Mouse (Mus musculus): Measurements from ENCODE around the gene Clpsl2.

The Clpsl2 gene

DNA sequence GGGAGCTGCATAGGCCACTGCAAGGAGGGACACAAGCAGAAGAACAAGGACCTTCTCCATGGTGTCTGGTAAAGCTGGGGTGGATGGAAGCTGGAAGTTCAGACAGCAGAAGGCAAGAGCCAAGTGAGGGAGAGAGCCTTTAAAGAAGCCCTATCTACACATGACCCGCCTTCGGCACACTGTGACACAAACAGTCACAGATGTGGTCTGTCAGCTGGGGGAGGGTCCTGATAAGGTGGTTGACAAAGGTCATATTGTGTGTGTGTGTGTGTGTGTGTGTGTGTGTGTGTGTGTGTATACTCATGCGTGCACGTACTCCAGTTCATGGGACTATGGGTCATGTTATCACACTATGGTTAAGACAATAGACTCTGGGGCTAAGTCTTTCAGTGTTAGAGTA, 11.4 kb downstream of the Clpsl2 start, which contains the start of gene Clps:
Gene Clps, minus strand, starts transcription at position 169 of the 400 bp plus-strand sequence.
- no peak for DNase-seq

- no peak for DNase-seq
Observed at GRCm38 (mm10) chr17:28561613-28562012, 12.4 kb downstream of the Clpsl2 start.

DNA sequence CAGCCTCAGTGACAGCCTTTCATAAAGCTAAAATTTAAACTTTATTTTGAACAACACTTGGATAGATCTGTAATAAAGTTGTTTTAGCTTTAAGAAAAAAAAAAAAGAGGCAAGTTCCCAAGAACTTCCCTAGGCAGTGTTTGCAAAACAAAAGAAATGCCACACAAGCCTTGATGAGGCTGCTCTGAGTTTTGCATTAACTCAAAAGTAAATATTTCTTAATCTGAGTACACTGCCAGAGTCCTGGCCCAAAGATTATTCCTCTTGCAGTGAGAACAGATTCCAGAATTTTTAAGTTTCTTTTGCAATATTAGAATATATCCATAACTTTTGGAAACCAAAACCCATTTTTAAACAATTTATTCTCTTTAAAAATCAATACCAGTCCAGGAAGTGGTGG, 16.0 kb downstream of the Clpsl2 start:
- no peak for DNase-seq

DNA sequence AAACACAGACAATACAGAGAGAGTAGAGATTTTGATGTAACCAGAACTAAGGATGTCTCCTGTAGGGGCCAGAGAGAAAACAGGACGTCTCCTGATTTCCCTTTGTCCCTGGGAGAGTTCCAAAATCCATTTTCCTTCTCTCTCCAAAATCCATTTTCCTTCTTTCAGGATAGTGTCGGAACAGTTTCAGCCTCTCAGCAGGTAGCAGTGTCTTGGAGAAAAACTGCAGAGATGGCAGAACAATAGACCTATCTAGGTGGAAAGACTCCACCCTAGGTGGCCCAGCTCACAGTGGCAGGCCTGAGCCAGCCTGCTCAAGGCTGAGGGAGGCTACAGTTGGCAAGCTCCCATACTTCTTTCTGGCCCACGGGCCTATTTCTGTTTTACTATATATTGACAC, 18.3 kb downstream of the Clpsl2 start:
- DNase-seq = no peak

GRCm38 (mm10) chr17:28571868-28572267, 22.7 kb downstream of the Clpsl2 start:
- no peak for DNase-seq

DNA sequence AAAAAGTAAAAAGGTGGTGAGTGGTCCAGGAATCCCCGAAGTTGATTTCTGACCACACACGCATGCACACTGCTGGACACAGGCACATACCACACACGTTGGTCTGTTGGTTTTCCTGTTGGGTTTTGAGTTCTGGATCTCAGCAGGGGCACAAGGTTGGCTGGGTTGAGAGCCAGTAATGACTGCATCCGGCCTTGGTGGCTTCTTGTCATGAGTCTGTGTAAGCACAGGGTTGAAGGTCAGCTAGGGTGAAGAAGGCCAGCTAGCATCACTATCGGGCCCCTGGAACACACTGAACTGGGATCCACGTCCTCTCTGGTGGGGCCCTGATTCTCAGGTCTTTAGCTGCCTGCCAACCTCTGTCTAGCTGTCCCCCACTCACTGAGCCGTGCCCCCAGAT, 23.3 kb downstream of the Clpsl2 start:
- no peak for DNase-seq

DNA sequence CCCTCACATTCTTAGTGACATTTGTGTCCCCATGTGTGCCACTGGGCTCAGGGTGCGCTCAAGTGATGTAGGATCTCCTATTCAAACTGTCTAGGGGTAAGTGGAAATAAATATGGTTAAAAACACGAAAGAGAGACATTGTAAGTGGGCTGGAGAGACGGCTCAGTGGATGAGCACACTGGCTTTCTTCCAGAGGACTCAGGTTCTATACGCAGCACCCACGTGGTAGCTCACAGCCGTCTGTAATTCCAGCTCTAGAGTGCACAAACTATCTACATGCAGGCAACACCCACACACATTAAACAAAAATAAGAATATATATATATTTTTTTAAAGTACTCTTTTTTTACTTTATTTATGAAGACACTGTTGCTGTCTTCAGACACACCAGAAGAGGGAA, 23.7 kb downstream of the Clpsl2 start:
- DNase-seq = no peak

GRCm38 (mm10) chr17:28575244-28576125, 26.3 kb downstream of the Clpsl2 start, which contains the start of gene Lhfpl5:
Gene Lhfpl5 (plus strand): TSS chr17:28575641.
- peak; percentile 86 for DNase-seq

DNA sequence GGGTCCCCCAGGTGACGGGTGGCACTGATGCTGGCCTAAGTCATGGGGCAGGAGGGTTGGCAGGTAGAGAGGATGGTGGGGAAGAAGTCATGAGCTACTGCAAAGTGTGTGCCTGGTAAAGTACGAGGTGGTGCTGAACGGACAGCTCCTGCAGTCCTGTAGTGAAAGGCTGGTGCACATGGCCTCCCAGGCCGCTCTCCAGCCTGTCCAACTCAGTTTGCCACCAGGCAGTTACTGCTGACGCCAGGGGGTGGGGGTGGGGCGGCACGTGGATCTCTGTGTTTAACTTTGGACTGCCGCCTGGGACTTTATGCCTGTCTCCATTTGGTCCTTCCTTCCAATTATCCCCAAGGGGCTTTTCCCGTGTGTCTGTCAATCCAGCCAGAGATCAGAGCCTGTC, 31.2 kb downstream of the Clpsl2 start:
- DNase-seq = peak; percentile 76

DNA sequence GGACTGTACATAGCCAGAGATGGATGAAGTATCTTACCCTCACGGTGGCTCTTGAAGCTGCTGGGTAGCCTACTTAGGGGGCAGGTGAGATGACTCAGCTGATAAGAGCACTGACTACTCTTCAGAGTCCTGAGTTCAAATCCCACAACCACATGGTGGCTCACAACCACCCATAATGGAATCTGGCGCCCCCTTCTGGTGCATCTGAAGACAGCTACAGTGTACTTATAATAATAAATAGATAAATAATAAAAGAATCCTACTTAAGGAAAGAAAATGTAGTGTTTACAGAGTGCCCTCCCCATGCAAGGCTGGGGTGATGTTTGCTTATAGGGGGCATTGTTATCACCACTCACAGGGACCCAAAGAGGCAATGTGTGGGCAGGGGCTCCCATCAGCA, 31.8 kb downstream of the Clpsl2 start:
- DNase-seq = no peak

GRCm38 (mm10) chr17:28586509-28586908, 37.3 kb downstream of the Clpsl2 start:
- no peak for DNase-seq

- no peak for DNase-seq
Observed at GRCm38 (mm10) chr17:28588591-28588990, 39.4 kb downstream of the Clpsl2 start.

DNA sequence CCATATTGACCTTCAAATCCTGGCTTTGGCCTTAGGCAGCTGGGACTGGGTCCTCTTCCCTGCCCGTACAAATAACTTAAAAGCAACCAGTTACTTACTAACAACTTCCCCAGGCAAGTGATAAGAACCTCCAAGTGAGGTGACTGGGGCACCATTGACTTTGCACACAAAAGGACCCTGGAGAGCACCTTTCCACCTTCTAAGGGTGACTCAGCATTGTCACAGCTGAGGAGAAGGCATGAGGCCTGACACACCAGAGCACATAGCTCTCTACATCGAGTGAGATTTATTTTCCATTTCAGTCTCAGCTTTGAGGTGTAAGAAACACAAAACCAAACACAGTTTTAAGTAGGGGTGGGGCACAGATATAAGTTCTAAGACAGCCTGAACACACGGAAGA, 41.4 kb downstream of the Clpsl2 start:
- no peak for DNase-seq

GRCm38 (mm10) chr17:28591476-28591875, 42.3 kb downstream of the Clpsl2 start:
- no peak for DNase-seq

DNA sequence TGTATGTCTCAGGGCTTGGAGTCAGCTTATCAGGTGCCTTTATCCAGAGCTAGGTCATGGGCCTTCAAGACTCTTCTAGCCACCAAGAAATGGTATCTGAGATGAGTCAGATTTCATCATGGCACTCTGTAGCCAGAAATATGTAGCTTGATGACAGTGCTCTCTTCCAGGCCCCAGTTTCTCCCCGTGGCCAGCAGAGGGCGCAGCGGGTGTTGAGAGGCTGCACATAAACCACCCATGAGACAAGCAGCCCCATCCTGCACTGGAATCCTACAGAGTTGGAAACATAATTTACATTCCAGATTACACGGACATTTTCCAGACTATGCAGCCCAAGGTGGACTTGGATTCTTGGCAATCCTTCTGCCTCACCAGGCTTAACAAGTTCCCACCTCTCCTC, 43.8 kb downstream of the Clpsl2 start:
- peak; percentile 93 for DNase-seq

- DNase-seq = no peak
Observed at GRCm38 (mm10) chr17:28593965-28594364, 44.8 kb downstream of the Clpsl2 start.

DNA sequence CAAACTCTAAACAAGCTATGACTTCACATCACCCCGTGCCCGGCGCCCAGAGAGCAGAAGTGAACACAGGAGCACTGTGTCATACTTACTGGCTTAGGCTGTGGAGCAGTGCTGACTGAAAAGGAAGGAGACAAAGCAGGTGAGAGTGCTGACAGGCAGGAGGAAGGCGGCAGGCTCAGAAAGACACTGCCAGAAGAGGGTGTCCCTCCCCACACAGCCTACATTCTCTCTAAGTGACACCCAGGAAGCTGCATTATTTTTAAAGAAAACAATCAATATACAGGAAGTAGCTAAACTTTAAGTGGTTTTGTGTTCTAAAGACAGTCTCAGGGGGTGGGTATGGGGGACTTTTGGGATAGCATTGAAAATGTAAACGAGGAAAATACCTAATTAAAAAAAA, 51.6 kb downstream of the Clpsl2 start:
- DNase-seq = no peak

DNA sequence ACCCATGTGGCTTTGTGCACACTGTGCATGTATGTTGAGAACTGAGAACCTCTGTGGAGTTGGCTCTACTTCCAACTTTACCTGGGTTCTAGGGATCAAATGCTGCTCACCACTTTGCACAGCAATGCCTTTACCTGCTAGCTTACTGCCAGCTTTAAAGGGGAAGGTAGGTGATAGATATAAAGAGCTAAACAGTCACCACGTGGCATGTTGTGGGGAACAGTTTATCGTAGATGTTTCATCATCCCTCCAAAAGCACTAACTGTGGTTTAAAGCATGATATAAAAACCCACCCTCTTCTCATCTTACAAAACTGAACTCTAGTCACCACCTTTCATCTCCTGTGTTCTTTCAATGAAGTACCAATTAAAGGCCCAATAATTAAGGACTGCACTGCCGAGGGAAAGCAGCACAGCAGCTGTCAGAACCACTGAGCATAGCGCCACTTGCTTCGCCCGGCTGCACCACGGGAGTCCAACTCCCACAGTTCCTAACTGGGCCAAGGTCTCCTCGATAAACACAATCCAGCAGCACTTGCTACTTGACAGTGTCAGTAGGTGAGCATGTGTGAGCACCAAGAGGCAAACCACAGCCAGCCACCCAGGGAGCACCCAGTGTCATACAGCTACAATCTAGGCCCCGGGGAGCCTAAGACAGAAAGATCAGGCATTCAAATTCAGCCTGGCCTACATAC, 52.5 kb downstream of the Clpsl2 start:
- DNase-seq = no peak

Data from thymus, postnatal 4 days (tissue).